Mouse (Mus musculus): Measurements from ENCODE around the gene Dnajb2.

DNA sequence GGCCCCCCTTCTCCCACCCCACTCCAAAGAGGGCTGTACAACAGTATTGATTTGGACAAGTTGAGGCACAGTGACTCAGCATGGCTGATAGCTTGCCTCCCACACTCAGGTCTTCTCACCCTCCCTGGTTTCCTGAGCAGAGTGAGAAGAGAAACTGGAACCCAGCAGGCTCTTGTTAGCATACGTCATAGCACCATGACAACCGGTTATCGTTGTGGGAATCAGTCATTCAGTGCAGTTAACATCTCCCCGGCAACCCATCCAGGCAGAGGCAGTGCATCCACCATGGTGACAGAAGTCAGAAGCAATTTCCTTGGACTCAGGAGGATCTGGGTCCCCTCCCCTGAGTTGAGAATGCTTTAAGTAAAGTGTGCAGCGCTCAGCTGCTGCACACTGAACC, 46.8 kb downstream of the Dnajb2 start:
- TF ChIP-seq POLR2A (IDR thresholded peaks at IDR 0.05; ENCODE audit: extremely low read depth, insufficient read depth, low read length) (no peak), CTCF (IDR thresholded peaks at IDR 0.05; ENCODE audit: low read depth, low read length) (no peak)
